Mouse (Mus musculus): ENCODE results near the gene Cops3. TPM values are rescaled to one million over a fixed set of nuclear protein-coding genes. Genes with fewer than 3 reads are reported as not detected.

Cops3 gene
- polyA plus RNA-seq, 1 experiment from 2014 or later: 210 TPM

- DNase-seq (ENCODE audit: low spot score): no peak
- 86% methylated on average over 6 of the region's 6 CpGs for WGBS
- Histone ChIP-seq H3K36me3 (peaks cover 5% of the 10 kb centered on the region), H3K27me3 (ENCODE audit: insufficient read depth, poor library complexity, severe bottlenecking) (peaks cover 27% of the 10 kb centered on the region), H3K4me1 (peaks cover 40% of the 10 kb centered on the region), H3K4me3 (no peak overlapping the region), H3K27ac (no peak overlapping the region), H3K9me3 (no peaks in the 10 kb centered on the region)
Observed at GRCm38 (mm10) chr11:59783591-59783990, 56.0 kb downstream of the Cops3 start.

- H3K9me3 ChIP-seq: no peaks in the 10 kb centered on the region
- no peak overlapping the region for H3K4me3 ChIP-seq
- H3K36me3 ChIP-seq: peaks cover 19% of the 10 kb centered on the region
- H3K27ac ChIP-seq: no peak overlapping the region
- WGBS: 78% methylated on average over 7 of the region's 7 CpGs
- peaks cover 21% of the 10 kb centered on the region for H3K27me3 ChIP-seq (ENCODE audit: insufficient read depth, poor library complexity, severe bottlenecking)
- peaks cover 35% of the 10 kb centered on the region for H3K4me1 ChIP-seq
- DNase-seq (ENCODE audit: low spot score): no peak
Observed at GRCm38 (mm10) chr11:59782091-59782590, 57.5 kb downstream of the Cops3 start.

GRCm38 (mm10) chr11:59780241-59780640 is 59.4 kb downstream of the Cops3 start:
- H3K27me3 ChIP-seq (ENCODE audit: insufficient read depth, poor library complexity, severe bottlenecking): peaks cover 4% of the 10 kb centered on the region; the same call in 1 of the 2 replicates
- WGBS: 79% methylated on average over 4 of the region's 4 CpGs
- peaks cover 38% of the 10 kb centered on the region for H3K36me3 ChIP-seq
- no peak overlapping the region for H3K27ac ChIP-seq
- H3K9me3 ChIP-seq: no peaks in the 10 kb centered on the region
- H3K4me3 ChIP-seq: no peak overlapping the region
- peaks cover 24% of the 10 kb centered on the region for H3K4me1 ChIP-seq
- DNase-seq (ENCODE audit: low spot score): no peak

GRCm38 (mm10) chr11:59779406-59779805 is 60.2 kb downstream of the Cops3 start:
- WGBS: 80% methylated on average over 4 of the region's 4 CpGs
- Histone ChIP-seq H3K9me3 (no peaks in the 10 kb centered on the region), H3K27me3 (ENCODE audit: insufficient read depth, poor library complexity, severe bottlenecking) (no peaks in the 10 kb centered on the region), H3K27ac (no peak overlapping the region), H3K36me3 (peaks cover 41% of the 10 kb centered on the region), H3K4me1 (peaks cover 19% of the 10 kb centered on the region), H3K4me3 (no peak overlapping the region)
- DNase-seq (ENCODE audit: low spot score): no peak

- no peak overlapping the region for H3K4me3 ChIP-seq
- H3K36me3 ChIP-seq: peaks cover 47% of the 10 kb centered on the region
- H3K27ac ChIP-seq: no peak overlapping the region
- WGBS: 73% methylated on average over 1 of the region's 1 CpGs
- H3K27me3 ChIP-seq (ENCODE audit: insufficient read depth, poor library complexity, severe bottlenecking): no peaks in the 10 kb centered on the region
- H3K4me1 ChIP-seq: peaks cover 18% of the 10 kb centered on the region
- no peaks in the 10 kb centered on the region for H3K9me3 ChIP-seq
- DNase-seq (ENCODE audit: low spot score): no peak
Observed at GRCm38 (mm10) chr11:59778874-59779223, 60.8 kb downstream of the Cops3 start.

- H3K4me3 ChIP-seq: no peak overlapping the region
- 56% methylated on average over 9 of the region's 9 CpGs for WGBS
- H3K27me3 ChIP-seq (ENCODE audit: insufficient read depth, poor library complexity, severe bottlenecking): no peaks in the 10 kb centered on the region
- H3K36me3 ChIP-seq: peaks cover 52% of the 10 kb centered on the region
- H3K27ac ChIP-seq: no peak overlapping the region
- no peaks in the 10 kb centered on the region for H3K9me3 ChIP-seq
- peak; percentile 86 for DNase-seq (ENCODE audit: low spot score)
- H3K4me1 ChIP-seq: peaks cover 18% of the 10 kb centered on the region
Observed at GRCm38 (mm10) chr11:59778181-59778873, 61.3 kb downstream of the Cops3 start.

GRCm38 (mm10) chr11:59777259-59777658 is 62.4 kb downstream of the Cops3 start:
- 83% methylated on average over 5 of the region's 5 CpGs for WGBS
- Histone ChIP-seq H3K36me3 (peaks cover 62% of the 10 kb centered on the region), H3K9me3 (no peaks in the 10 kb centered on the region), H3K27ac (no peak overlapping the region), H3K4me3 (no peak overlapping the region), H3K4me1 (peaks cover 12% of the 10 kb centered on the region; the same call in 1 of the 2 replicates), H3K27me3 (ENCODE audit: insufficient read depth, poor library complexity, severe bottlenecking) (no peaks in the 10 kb centered on the region)
- no peak for DNase-seq (ENCODE audit: low spot score)

GRCm38 (mm10) chr11:59775435-59776148 is 64.0 kb downstream of the Cops3 start:
- Histone ChIP-seq H3K36me3 (peaks cover 78% of the 10 kb centered on the region), H3K9me3 (no peaks in the 10 kb centered on the region), H3K4me1 (peaks cover 12% of the 10 kb centered on the region; the same call in 1 of the 2 replicates), H3K4me3 (no peak overlapping the region), H3K27me3 (ENCODE audit: insufficient read depth, poor library complexity, severe bottlenecking) (no peaks in the 10 kb centered on the region), H3K27ac (no peak overlapping the region)
- WGBS: 89% methylated on average over 13 of the region's 13 CpGs
- no peak for DNase-seq (ENCODE audit: low spot score)

GRCm38 (mm10) chr11:59774522-59774921 is 65.1 kb downstream of the Cops3 start:
- Histone ChIP-seq H3K4me1 (peaks cover 12% of the 10 kb centered on the region), H3K27ac (no peak overlapping the region), H3K4me3 (no peak overlapping the region), H3K27me3 (ENCODE audit: insufficient read depth, poor library complexity, severe bottlenecking) (no peaks in the 10 kb centered on the region), H3K9me3 (no peaks in the 10 kb centered on the region), H3K36me3 (peaks cover 89% of the 10 kb centered on the region)
- WGBS: 85% methylated on average over 4 of the region's 4 CpGs
- DNase-seq (ENCODE audit: low spot score): no peak

GRCm38 (mm10) chr11:59772902-59773301 is 66.7 kb downstream of the Cops3 start:
- Histone ChIP-seq H3K4me3 (no peak overlapping the region), H3K4me1 (peaks cover 9% of the 10 kb centered on the region), H3K27me3 (ENCODE audit: insufficient read depth, poor library complexity, severe bottlenecking) (no peaks in the 10 kb centered on the region), H3K36me3 (peaks cover 93% of the 10 kb centered on the region), H3K9me3 (no peaks in the 10 kb centered on the region), H3K27ac (no peak overlapping the region)
- DNase-seq (ENCODE audit: low spot score): no peak
- WGBS: 91% methylated on average over 4 of the region's 4 CpGs

GRCm38 (mm10) chr11:59772291-59772690 is 67.3 kb downstream of the Cops3 start:
- Histone ChIP-seq H3K4me1 (peaks cover 9% of the 10 kb centered on the region), H3K36me3 (peaks cover 94% of the 10 kb centered on the region), H3K27ac (no peak overlapping the region), H3K27me3 (ENCODE audit: insufficient read depth, poor library complexity, severe bottlenecking) (no peaks in the 10 kb centered on the region), H3K4me3 (no peak overlapping the region), H3K9me3 (no peaks in the 10 kb centered on the region)
- no peak for DNase-seq (ENCODE audit: low spot score)
- WGBS: 85% methylated on average over 2 of the region's 2 CpGs

GRCm38 (mm10) chr11:59770753-59771152 is 68.9 kb downstream of the Cops3 start:
- peaks cover 9% of the 10 kb centered on the region for H3K4me1 ChIP-seq
- no peak overlapping the region for H3K4me3 ChIP-seq
- no peaks in the 10 kb centered on the region for H3K27me3 ChIP-seq (ENCODE audit: insufficient read depth, poor library complexity, severe bottlenecking)
- 80% methylated on average over 7 of the region's 7 CpGs for WGBS
- H3K27ac ChIP-seq: no peak overlapping the region
- H3K36me3 ChIP-seq: peaks cover 92% of the 10 kb centered on the region
- DNase-seq (ENCODE audit: low spot score): no peak
- H3K9me3 ChIP-seq: no peaks in the 10 kb centered on the region

GRCm38 (mm10) chr11:59769738-59770137 is 69.9 kb downstream of the Cops3 start:
- H3K27me3 ChIP-seq (ENCODE audit: insufficient read depth, poor library complexity, severe bottlenecking): no peaks in the 10 kb centered on the region
- H3K4me1 ChIP-seq: peaks cover 9% of the 10 kb centered on the region
- peaks cover 96% of the 10 kb centered on the region for H3K36me3 ChIP-seq
- 42% methylated on average over 6 of the region's 6 CpGs for WGBS
- no peaks in the 10 kb centered on the region for H3K9me3 ChIP-seq
- no peak overlapping the region for H3K4me3 ChIP-seq
- DNase-seq (ENCODE audit: low spot score): no peak
- no peak overlapping the region for H3K27ac ChIP-seq
